Mouse (Mus musculus): Measurements from ENCODE around the gene Unc5b.
"Not testable (repeated sequence)": the region's sequence is repeated elsewhere in the genome, so short reads cannot be mapped to it uniquely, and the experiment has no call there.

Unc5b gene

DNA sequence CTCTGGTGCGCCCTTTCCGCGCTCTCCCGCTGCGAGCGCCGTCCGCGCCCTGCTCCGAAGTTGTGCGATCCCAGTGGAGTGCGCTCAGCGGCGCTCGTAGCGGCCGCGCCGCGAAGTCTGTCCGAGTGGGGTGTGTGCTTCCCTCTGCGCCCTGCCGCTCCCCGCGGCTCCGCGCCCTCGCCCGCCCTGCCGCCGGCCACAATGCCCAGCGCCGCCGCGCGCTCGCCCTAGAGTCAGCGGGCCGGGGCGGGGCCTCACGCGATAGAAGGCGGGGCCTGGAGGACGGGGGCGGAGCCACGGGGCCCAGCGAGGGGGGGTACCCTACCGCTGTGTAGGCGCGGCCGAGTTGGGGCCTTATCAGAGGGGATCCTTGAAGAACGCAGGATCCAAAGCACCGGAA is at the start of gene Unc5b:
TSS of gene Unc5b (minus strand) at position 203 of the 400 bp plus-strand sequence.
- DNase-seq (ENCODE audit: low spot score in 2 of 2) = peak; percentile 33 to 66

DNA sequence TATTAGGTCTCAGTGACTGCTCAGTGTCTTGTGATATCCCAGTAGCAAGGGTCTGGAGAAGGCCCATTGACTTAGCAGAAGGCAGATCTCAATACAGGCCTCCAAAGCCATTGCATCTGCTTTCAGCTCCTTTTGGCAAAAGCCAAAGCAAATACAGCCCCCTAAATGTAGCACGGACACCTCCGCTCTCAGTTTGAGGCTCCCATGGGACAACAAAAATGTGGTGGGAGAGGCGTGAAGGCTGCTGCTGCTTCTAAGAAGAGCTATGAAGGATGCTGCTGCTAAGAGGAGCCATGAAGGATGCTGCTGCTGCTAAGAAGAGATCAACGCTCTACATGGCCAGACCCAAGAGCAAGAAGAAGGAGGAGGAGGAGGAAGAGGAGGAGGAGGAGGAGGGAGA is 48.4 kb upstream of the Unc5b start:
- DNase-seq (ENCODE audit: low spot score in 2 of 2) = no peak

DNA sequence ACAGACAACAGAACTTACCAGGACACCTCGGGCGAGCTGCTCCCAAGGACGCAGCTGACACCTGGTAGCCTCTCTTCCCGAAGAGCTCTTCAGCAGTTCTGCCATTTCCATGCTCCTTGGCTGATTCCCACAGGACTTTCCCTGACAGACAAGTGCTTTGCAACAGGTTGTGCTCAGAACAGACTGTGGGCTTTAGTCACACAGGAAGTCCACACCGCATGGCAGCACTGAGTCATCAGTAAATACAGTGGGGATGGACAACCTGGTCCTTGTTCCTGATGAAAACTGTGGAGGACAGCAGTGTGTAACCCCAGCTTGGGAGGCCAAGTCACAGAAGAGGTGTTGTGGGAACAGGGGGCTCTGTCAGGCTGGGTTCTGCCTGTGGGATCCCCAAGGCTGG is 45.7 kb upstream of the Unc5b start:
- no peak for DNase-seq (ENCODE audit: low spot score in 2 of 2)

DNA sequence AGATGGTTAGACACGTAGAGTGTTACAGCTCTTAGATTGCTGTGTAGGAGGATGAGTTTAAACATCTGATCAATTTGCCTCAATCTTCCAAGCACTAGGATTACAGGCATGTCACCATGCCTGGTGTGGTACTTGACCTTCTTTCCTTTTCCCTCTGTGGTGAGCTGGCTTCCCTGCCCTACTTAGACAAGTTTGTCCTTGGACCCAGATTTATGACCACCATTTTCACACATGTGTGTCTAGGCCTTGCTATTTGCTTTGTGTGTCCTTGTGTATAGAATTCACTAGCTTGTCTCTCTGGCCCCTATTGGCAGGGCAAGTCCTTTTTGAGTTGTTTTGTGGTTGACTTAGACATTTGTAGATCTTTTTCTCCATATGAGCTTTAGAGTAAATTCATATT is 43.6 kb upstream of the Unc5b start:
- no peak for DNase-seq (ENCODE audit: low spot score in 2 of 2)

DNA sequence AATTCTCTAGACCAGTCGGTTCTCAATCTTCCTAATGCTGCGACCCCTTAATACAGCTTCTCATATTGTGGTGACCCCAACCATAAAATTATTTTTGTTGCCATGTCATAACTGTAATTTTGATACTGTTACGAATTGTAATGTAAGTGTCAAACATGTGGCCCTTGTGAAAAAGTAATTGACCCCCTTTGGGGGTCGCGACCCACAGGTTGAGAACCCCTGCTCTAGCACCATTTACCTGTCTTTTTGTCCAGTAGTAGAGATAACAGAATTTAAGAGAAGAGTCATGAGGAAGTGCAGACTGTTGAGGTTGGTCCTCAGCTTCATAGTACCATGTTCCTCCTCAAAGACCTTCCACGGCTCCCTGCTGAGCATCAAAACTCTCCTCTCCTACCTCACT is 31.9 kb upstream of the Unc5b start:
- no peak for DNase-seq (ENCODE audit: low spot score in 2 of 2)

DNA sequence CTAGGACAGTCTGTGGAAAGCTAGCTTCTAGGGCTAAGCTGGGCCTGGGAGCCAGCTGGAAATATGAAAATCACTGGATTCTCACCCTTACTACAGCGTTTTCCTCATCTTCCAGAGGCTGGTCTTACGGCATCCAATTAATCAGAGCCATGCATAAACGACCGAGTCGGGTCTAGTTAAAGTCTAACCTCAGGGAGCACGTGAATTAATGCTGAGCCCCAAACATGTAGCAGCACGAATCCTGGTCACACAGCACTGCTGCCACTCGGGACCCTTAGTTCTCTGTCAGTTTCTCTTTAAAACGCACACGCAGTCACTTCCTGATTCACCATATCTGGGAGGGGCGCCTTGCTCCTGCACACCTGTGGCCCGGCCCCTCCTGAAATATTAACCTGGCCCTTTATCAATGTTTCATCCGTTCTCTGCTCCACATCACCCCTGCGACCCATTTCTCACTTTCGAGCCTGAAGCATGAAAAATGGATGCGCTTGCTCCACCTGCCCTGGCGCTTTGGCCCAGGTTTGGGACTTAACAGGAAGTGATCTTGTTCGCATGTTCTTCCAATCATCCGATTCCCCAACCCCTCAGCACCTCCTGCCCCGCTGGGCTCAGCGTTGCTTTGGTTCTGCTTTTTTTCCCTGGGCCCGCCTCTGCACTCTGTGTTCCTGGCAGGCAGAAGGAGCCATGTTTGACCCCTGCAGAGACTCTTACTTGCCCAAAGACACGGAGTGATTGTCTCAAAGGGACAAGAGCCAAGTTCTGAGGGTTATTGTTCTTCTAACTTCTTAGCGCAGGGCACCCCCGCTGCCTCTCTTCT is 31.3 kb upstream of the Unc5b start:
- DNase-seq (ENCODE audit: low spot score in 2 of 2) = no peak

DNA sequence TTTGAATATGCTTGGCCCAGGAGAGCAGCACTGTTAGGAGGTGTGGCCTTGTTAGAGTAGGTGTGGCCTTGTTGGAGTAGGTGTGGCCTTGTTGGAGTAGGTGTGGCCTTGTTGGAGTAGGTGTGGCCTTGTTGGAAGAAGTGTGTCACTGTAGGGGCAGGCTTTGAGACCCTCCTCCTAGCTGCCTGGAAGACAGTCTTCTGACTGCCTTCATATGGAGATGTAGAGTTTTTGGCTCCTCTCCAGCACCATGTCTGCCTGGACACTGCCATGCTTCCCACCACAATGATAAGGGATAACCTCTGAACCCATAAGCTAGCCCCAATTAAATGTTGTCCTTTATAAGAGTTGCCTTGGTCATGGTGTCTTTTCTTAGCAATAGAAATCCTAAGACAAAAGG is 13.9 kb upstream of the Unc5b start:
- DNase-seq (ENCODE audit: low spot score in 2 of 2) = not testable (repeated sequence)

DNA sequence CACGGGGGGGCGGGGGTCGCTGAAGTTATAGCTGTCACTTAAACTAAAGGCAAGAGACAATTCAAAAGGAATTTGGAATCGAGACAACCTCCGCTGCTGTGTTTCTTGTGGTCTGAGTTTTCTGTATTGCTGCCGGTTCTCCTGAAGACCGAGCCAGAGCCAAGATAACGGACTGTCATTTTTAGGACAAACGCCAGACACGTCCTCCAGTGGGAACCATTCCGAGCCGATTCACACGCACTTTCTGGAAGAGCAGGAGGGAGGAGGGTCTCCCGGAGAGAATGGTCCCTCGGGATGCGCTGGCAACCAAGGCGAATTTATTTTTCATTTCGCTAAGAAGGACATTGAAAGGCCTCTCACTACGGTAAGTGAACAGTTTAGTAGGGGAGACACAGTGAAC is 7.4 kb upstream of the Unc5b start:
- DNase-seq (ENCODE audit: low spot score in 2 of 2) = no peak

DNA sequence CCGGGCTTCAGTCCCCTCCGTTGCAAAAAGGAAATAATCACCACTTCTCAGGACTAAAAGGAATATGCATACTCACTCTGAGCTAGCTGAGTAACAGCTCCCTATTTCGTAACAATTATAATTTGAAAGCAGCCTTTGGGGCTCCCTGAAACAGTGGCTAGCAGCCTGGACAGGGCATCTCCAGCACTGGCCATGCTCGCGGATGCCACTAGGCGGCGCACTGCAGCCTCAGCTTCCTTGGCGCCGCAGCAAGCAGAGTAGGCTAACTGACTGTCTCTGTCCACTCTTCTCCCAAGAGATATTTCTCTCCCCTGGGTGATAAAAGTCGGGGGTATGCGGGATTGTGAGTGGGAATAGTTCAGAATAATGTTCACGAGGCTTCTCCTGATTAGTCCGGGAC is 3.6 kb upstream of the Unc5b start:
- peak in 1 of 2 experiments; percentile 55 for DNase-seq (ENCODE audit: low spot score in 2 of 2)

DNA sequence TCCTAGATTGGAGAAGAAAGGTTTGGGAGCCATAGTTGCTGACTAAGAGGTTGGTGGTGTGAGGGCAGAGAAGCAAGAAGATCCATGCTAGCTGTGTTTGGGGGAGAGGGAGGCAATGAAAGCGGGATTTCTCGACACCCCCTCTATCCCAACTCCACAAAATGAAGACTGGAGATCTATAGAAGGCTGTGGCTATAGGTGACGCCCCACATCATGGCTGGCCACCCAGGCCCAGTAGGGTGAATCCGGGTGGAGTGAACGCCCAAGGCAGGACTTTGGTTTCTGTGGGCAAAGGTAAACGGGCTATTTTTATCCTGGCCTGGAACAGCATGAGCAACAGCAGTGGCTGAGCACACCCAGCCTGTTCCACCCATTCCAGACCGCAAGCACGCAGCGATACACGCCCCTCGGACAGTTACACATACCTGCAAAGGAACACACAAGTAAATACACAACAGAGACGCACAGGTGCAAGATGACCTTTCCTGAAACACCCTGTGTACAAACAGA is 1.3 kb upstream of the Unc5b start:
- no peak for DNase-seq (ENCODE audit: low spot score in 2 of 2)

DNA sequence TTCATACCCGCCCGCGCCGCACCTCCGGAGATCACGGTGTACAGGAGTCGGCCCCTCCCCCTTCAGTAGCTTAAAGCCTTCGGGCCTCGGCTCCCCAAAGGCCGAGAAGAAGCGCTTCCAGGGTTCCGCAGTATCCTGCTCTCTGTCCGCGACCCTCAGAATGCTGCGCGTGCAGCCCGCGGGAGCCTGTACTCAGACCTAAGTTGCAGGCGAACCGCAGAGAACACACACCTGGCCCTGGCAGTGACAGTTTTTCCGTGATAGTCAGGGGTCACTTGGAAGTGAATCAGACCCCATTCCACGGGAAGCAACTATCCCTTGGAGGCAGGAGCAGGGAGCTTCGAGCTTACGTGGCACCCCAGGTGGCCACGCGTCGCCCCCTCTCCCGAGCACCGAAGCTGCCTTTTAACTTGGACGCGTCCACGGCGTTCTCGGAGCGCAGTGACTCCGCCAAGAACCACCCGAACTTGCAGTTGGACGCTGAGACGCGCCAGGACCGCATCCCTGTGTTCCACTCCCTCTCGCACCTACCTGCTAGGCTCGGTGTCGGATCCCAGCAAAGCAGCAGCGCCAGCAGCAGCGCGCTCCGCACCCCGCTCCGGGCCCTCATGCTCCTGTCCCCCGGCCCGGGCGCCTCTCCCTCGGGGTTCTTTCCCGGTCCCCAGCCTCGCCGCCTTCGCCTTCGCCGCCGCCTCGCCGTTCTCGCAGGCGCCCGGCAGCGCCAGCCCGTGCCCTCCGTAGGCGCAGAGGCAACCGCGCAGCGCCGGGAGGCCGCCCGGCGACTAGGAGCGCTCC is 628 bp downstream of the Unc5b start:
- no peak for DNase-seq (ENCODE audit: low spot score in 2 of 2)

DNA sequence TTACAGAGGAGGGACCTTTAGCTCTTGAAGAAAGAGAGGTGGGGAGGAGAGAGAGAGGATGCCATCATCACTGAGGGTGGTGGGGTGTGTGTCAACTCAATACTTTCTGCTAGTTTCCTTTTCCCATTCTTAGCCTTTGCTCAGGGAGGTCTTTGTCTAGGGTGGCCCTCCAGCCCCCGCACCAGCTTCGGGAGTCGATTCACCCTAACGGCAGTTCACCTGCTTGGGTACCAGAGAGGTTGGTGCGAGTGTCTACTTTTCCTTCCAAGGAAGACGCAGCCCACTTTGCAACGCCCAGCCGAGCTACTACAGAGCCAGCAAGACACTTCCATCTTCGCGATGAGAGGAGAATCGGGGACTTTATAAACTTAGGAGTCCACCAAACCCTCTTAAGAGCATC is 1.4 kb downstream of the Unc5b start:
- no peak for DNase-seq (ENCODE audit: low spot score in 2 of 2)

DNA sequence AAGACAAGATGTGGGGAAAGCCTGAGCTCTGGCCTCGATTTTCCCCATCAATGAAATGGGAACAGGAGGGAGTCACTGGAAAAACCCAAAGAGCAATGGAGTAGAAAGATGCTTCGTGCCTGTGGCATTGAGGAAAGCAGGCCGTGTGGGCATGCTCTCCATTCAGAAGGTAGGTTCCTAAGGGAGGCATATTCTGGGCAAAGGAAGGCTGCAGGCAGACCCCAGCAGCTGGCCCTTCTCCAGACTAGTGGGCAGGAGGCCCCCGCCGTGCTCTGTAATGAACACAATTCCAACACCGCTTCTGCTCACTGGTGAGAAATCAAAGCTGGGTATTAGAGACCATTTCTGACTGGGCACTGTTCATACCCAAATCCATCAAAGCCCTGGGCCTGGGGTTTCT is 2.3 kb downstream of the Unc5b start:
- DNase-seq (ENCODE audit: low spot score in 2 of 2) = no peak

DNA sequence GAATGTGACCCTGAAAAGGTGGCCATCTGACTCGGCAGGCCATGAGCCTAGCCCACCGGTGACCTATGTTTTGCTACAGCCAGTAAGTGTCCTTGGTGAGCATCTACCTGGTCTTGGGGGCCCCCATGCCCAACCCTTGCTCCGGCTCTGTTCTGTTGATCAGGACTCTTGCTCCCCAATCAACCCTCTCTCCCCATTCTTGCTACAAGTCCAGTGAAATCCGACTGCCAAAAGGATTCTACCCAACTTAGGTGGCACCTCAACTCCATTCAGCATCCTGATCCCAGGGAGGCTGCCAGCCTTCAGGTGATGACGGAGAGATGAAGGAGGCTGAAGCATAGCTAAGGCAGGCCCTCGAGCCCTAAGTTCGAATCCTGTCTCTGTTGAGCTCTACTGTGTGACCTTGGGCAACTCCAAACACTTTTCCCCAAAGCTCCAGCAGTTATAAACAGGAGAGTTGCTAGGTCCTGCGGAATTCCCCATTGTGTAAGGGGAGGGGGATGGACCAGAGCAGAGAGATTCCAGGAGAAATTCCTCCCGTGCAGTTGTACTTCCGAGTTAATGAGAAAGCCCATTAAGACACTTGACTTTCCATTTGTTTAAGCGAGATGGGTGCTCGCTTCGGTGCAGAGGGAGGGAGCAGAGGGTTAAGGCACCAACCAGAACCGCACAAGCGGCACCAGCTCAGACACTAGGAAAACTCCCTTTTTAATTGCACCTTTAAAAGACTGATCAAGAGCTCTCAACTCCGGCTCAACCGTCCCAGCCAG is 3.3 kb downstream of the Unc5b start:
- DNase-seq (ENCODE audit: low spot score in 2 of 2) = no peak

DNA sequence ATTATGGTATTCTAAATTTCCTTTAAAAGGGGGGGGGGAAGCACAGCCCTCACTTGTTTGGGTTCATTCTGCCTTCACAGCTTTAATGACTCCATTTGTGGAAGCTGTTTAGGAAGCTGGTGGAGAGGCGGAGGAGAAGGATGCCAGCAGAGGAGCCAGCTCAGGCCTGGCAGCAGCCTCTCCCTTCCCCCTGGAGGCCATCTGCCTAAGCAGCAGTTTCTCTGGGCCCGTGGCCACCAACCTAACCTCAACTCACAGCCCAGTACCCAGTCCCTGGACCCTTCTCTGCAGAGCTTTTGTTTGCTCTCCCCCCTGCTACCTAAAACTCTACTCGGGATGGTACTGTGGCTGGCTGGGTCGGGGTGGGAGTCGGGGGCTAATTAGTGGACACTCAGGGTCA is 4.1 kb downstream of the Unc5b start:
- no peak for DNase-seq (ENCODE audit: low spot score in 2 of 2)

DNA sequence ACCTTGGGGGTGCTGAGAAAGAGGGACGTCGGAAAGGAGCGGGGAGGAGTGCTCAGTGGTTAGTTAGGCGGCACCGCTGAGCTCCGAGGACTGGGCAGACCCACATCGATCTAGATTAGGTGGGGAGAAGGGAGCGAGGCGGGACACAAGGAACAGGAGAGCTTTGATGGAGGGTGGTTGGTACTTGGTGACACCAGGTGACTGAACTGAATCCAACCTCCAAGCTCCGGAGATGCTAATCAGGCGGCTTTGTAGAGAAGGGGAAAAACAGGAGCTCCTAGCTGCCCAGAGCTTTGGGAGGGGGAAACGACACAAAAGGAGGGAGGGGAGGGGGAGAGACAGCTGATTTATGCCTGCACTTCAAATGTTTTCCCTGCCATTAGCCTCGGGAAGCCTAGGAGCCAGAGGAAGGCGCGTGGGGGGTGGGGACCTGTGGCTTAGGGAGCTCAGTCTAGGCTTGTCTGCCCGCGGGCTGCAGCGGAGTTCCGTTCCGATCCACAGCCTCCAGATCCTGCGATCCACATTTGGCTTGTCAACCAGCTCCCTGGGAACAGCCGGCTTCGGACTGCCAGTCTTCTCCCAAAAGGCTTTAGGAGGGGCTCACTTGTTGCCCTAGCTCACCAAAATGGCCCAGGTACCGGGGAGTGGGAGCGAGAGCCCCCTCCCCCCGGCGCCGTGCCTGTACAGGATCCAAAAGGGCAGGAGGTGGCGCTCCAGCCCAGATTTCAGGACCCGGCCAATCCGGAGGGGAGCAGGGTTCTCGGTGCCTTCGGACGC is 4.7 kb downstream of the Unc5b start:
- no peak for DNase-seq (ENCODE audit: low spot score in 2 of 2)

DNA sequence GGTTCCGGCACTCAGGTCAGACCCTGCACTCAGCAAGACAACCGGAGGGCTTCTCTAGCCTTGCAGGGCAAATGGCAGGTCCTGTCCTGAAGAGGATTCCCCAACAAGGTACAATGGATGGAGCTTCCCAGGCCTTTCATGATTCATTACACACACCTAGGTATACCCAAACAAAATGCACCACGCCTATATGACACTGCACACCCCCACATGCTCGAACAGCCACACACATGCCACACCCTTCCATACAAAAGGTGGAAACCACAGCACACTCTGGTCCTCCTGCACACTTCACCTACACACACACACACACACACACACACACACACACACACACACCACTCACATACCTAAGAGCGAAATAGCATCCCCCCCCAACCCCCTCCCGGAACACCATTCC is 5.4 kb downstream of the Unc5b start:
- no peak for DNase-seq (ENCODE audit: low spot score in 2 of 2)

DNA sequence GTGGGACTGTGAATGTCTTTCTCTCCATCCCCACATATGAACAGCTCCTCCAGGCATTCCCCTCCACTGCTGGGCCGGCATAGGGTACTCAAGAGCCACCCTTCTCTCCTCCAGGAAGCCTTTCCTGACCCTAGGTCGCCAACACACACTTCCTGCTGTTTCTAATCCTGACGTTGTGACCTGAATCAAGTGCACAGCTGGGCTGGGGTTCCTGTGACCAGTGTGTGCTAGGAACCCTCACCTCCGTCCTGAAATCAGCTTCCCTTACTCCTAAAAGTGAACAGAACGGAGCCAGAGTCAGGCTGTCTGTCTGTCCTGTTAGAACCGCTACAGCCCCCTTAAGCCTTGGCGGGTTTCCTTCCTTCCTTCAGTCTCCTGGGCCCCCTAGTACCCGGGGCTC is 7.6 kb downstream of the Unc5b start:
- no peak for DNase-seq (ENCODE audit: low spot score in 2 of 2)

DNA sequence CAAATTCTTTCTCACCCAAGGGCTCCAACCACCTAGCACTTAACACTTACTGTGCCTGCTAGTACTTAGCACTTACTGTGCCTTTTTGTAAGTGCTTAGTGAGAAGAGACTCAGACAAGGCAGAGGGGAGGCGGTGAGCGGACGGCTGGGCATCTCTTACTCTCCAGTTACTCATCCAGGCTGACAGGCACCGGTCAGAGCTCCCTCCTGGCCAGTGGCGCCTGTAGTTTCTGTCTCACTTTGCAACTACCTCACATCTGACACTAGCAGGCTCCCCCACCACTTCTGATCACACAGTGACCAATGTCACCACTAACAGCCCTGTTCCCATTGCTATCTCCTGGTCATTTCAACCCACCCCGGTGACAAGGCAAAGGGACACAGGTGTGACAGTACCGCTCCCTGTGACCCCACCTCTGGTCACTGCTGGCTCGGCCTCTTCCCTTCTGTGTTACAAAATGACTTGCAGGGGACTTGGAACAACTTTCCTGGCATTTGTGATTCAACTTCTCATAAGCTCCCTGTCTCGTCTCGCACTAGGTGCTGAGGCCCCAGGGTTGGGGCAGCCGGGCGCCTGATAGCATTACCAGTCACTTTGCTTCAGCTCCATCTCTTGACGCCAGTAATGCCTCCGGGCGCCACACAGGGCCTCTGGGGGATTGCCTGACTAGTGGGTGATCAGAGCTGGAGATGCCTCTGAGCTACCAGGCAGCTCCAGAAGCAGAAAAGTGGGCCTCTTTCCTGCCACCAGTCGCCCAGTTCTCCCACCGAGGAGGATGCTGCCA is 8.5 kb downstream of the Unc5b start:
- no peak for DNase-seq (ENCODE audit: low spot score in 2 of 2)

DNA sequence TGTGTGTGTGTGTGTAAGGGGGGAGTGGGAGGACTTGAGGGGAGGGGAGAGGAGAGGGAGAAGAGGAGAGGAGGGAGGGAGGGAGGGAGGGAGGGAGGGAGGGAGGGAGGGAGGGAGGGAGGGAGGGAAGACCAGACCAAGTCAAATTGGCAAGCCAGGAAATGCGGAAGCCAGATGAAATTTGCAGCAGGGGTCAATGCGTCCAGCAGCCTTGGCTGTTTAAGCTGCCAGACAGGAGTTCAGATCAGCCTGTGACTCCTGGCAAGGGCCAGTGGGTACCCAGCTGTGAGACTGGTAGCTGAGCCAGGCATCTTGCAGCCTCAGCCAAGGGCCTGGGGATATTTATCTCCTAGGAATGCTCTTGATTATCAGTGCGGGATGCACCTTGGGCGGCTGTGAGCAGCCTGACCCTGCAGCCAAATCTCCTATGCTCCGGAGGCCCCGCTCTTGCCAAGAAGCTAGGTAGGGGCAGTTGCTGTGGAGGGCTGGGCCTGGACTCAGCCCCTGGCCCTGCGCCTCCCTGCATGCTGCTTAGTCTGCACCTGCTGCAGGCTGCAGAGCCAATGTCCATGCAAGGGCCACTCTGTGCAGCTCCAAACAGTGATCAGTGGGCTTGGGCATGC is 9.5 kb downstream of the Unc5b start:
- DNase-seq (ENCODE audit: low spot score in 2 of 2) = no peak

All from thymus, postnatal 10 days (tissue).